Mouse (Mus musculus) heart, embryonic 15.5 days (tissue): ENCODE data around the gene Chst5. TPM values are rescaled to one million over a fixed set of nuclear protein-coding genes. Genes with fewer than 3 reads are reported as not detected.
A peak's percentile ranks its signal among the peaks of the same experiment; 100 is the strongest.

ENCODE experiments used
- ATAC-seq: fragments of 200-750 bp; cut with Nextera tagmentation; replicated peaks from 2 replicates; pipeline ENCODE4 v1.8.0; 2017; ENCODE audit warnings: low read depth, moderate TSS enrichment; ENCODE audit not compliant: insufficient number of reproducible peaks, insufficient read depth, low FRiP score
- H3K27ac ChIP-seq: fragments of 300-500 bp; sonication (generic); 2 replicates; pipeline ENCODE4 v1.5.1; 2015; ENCODE audit warnings: mild to moderate bottlenecking, inconsistent platforms
- H3K27me3 ChIP-seq: fragments of 300-500 bp; sonication (generic); 2 replicates; pipeline ENCODE4 v1.6.1; 2015; ENCODE audit warnings: inconsistent platforms
- H3K36me3 ChIP-seq: fragments of 300-500 bp; sonication (generic); 2 replicates; pipeline ENCODE4 v1.6.1; 2015; ENCODE audit warnings: mild to moderate bottlenecking, inconsistent platforms
- H3K4me1 ChIP-seq: fragments of 300-500 bp; sonication (generic); replicated peaks from 2 replicates; pipeline ENCODE4 v1.6.1; 2015; ENCODE audit warnings: inconsistent platforms
- H3K4me2 ChIP-seq: fragments of 300-500 bp; sonication (generic); 2 replicates; pipeline ENCODE4 v1.6.1; 2015; ENCODE audit warnings: inconsistent platforms, mild to moderate bottlenecking, moderate library complexity
- H3K4me3 ChIP-seq: fragments of 300-500 bp; sonication (generic); 2 replicates; pipeline ENCODE4 v1.5.1; 2015; ENCODE audit warnings: mild to moderate bottlenecking, inconsistent platforms
- H3K9ac ChIP-seq: fragments of 300-500 bp; sonication (generic); 2 replicates; pipeline ENCODE4 v1.6.1; 2015; ENCODE audit warnings: mild to moderate bottlenecking, inconsistent platforms
- H3K9me3 ChIP-seq: fragments of 300-500 bp; sonication (generic); replicated peaks from 2 replicates; pipeline ENCODE4 v1.6.1; 2016; ENCODE audit warnings: inconsistent platforms
- WGBS: fragments of 180-500 bp; shearing (Covaris S2); methylation state at CpG from one replicate; pipeline ENCODE4 v1.1.7; 2015; ENCODE audit warnings: mixed read lengths; 5-methylcytosine and 5-hydroxymethylcytosine counted together
- polyA plus RNA-seq: library from polyadenylated mRNA; unstranded; fragments of >200 nt; fragmentation: Nextera tagmentation; extraction: Ambion mirVana; gene quantifications from 2 replicates; pipeline ENCODE4 v1.2.1, GENCODE M21; 2015

Gene Chst5
- polyA plus RNA-seq: 0.23 and 1.1 TPM in 2 replicates

DNA sequence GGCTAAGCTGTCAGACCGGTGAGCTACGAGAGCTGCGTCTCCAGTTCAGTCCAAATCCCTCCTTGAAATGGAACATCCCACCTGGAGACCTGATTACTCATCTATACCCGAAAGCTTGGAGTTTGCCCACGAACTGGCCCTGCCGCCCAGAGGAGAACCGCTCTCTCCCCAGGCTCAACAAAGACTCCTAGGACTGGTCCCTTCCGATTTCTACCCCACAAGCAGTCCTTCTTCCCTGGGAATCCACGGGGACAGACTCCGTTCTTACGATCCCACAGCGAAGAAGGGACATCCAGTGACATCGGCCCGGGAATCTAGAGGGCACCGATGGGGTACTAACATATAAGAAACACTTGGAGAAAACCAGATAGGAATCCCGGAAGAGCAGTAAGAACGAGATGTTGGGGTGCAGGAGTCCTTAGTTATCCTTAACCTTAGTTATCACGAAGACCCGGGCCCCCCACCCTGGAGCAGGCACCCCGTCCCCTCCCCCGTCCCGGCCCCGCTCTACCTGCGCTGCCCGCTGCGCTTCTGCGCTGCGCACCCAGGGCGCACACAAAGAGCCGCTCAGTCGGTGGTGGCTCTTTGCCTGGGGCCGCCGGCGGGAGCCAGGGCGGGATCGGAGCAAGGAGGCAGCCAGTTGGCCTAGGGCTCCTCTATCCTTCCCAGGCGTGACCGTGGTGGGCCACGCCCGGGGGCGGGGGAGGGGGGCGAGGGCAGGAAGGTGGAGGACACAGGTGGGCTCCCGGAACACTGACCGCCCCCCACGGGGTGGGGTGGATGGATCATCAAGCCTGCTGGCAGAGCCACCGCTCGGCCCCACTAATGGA lies at the start of gene Chst5:
Gene Chst5 (minus strand): TSS at position 827 of the 830 bp plus-strand sequence.
- Histone ChIP-seq H3K9ac (peak within 1 kb of the TSS; percentile 20; the same call in 1 of the 2 replicates), H3K27ac (no peak within 1 kb of the TSS), H3K4me3 (peak within 1 kb of the TSS; percentile 40), H3K27me3 (peaks cover 36% of the 10 kb centered on the region), H3K4me2 (peak within 1 kb of the TSS; percentile 63), H3K9me3 (no peaks in the 10 kb centered on the region), H3K36me3 (no peaks in the 10 kb centered on the region), H3K4me1 (peaks cover 13% of the 10 kb centered on the region)
- 8% methylated on average over 47 of the region's 47 CpGs for WGBS
- no peak for ATAC-seq

DNA sequence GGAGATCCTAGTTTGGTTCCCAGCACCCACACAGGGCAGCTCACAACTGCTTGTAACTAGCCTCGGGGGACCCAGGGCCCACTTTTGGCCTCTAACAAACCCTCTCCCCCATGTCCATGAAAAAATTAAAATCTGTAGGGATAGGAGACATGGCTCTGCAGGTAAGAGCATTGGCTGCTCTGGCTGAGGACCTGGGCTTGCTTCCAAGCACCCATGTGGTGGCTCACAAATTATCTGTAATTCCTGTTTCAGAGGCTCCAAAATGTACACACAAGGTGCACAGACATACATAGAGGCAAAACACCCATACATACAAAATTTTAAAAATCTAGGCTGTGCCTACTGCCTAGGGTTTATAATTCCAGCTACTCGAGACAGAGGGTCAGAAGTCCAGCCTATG lies 47.0 kb upstream of the Chst5 start:
- WGBS: 86% methylated on average over 2 of the region's 2 CpGs
- Histone ChIP-seq H3K36me3 (peaks cover 36% of the 10 kb centered on the region), H3K27me3 (no peaks in the 10 kb centered on the region), H3K4me1 (peaks cover under 1% of the 10 kb centered on the region), H3K4me3 (no peak overlapping the region), H3K9ac (no peak overlapping the region), H3K27ac (no peak overlapping the region), H3K9me3 (no peaks in the 10 kb centered on the region), H3K4me2 (no peak overlapping the region)
- ATAC-seq: no peak

DNA sequence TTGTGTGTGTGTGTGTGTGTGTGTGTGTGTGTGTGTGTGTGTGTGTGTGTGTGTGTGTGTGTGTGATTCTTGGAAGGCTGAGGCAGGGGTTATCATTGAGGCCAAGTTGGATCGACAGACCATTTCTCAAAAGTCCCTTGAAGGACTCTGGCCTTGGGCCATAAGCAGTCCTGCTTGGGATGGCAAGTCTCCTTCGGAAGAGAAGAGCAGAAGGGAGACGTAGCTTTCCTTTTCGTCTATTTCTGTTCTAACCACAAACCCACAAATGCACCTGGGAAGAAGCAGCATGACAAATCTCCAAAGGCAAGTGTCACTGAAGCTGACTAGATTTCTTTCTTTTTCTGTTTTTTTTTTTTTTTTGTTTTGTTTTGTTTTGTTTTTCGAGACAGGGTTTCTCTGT lies 45.6 kb upstream of the Chst5 start:
- Histone ChIP-seq H3K4me3 (no peak overlapping the region), H3K4me1 (no peaks in the 10 kb centered on the region), H3K27me3 (no peaks in the 10 kb centered on the region), H3K9me3 (no peaks in the 10 kb centered on the region), H3K36me3 (peaks cover 36% of the 10 kb centered on the region), H3K27ac (no peak overlapping the region), H3K4me2 (no peak overlapping the region), H3K9ac (no peak overlapping the region)
- 72% methylated on average over 5 of the region's 5 CpGs for WGBS
- no peak for ATAC-seq

DNA sequence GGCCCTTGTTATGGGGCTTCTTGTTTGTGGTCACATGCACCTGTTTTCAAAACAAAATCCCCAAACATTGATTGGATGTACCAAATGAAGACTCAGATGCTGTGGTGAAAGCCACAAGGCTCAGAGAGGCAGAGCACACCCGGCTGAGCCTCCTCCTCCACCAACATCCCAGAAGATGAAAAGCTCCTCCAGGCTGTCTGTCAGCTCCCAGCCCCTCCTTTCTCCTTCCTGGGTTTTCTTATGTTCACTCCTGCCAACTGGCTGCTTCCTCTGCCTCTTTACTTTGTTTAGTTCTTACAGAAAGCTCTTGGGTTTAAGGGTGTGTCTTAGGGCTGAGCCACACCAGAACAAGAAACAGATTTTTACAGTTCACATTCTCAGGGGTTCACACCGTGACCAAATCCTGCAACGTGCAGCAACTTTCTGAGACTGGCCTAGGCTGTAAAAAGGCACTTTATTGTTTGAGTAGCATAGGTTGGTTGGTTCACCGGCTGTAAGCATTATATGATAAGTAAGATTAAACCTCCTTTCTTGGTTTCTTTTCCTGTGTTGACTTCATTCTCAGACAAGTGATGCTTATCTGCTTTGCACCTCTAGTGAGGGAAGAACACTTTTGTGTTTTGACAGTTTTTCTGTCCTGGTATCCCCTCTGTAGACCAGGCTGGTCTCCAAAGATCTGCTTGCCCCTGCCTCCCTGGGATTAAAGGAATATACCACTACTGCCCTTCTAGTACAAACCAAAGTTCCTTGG lies 44.8 kb upstream of the Chst5 start:
- Histone ChIP-seq H3K4me3 (no peak overlapping the region), H3K27me3 (no peaks in the 10 kb centered on the region), H3K9ac (no peak overlapping the region), H3K36me3 (peaks cover 37% of the 10 kb centered on the region), H3K4me1 (no peaks in the 10 kb centered on the region), H3K27ac (no peak overlapping the region), H3K4me2 (no peak overlapping the region), H3K9me3 (no peaks in the 10 kb centered on the region)
- ATAC-seq: no peak
- WGBS: 75% methylated on average over 4 of the region's 4 CpGs

DNA sequence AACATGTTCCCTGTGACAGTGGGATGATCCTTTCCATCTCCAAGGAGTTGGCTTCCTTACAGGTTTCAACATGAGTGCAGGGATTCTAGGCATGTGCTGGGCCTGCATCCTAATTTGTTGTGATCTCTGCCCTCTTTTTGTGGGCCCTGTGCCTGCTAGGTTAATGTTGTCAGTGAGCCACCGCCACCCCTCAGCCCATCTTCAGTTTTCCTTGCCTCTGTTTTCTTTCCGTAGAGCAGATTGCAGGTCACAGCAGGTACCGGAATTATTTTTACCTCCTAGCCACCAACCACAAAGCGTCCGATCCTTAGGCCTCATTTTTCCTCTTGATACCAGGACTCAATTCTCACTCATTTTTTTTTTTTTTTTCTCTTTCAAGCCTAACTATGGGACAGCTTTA lies 41.7 kb upstream of the Chst5 start:
- Histone ChIP-seq H3K27me3 (no peaks in the 10 kb centered on the region), H3K4me3 (no peak overlapping the region), H3K4me2 (no peak overlapping the region), H3K4me1 (no peaks in the 10 kb centered on the region), H3K9ac (no peak overlapping the region), H3K27ac (no peak overlapping the region), H3K36me3 (peaks cover 56% of the 10 kb centered on the region), H3K9me3 (no peaks in the 10 kb centered on the region)
- WGBS: 91% methylated on average over 5 of the region's 5 CpGs
- no peak for ATAC-seq

- no peak overlapping the region for H3K4me3 ChIP-seq
- H3K9ac ChIP-seq: no peak overlapping the region
- no peak overlapping the region for H3K27ac ChIP-seq
- no peak overlapping the region for H3K4me2 ChIP-seq
- 93% methylated on average over 7 of the region's 7 CpGs for WGBS
- H3K4me1 ChIP-seq: no peaks in the 10 kb centered on the region
- H3K9me3 ChIP-seq: no peaks in the 10 kb centered on the region
- H3K36me3 ChIP-seq: peaks cover 52% of the 10 kb centered on the region
- no peak for ATAC-seq
- H3K27me3 ChIP-seq: no peaks in the 10 kb centered on the region
Measured at GRCm38 (mm10) chr8:111951317-111951716, 41.1 kb upstream of the Chst5 start.

DNA sequence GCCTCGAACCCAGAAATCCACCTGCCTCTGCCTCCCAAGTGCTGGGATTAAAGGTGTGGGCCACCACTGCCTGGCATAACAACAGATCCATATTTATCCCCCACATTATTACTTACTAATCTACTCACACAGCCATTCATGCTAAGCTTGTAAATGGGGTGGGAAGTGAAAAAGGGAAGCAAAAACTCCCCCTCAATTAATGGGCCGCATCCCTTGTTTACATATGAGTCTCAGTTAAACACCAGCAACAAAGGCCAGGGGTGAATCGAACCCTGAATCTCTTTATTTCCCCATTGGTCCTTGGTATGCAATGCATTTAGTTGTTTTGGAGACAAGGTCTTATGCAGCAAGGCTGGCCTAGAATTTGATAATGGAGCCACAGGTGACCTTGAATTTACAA lies 40.6 kb upstream of the Chst5 start:
- no peak overlapping the region for H3K9ac ChIP-seq
- ATAC-seq: no peak
- no peaks in the 10 kb centered on the region for H3K4me1 ChIP-seq
- peaks cover 55% of the 10 kb centered on the region for H3K36me3 ChIP-seq
- H3K4me2 ChIP-seq: no peak overlapping the region
- 86% methylated on average over 3 of the region's 3 CpGs for WGBS
- H3K27me3 ChIP-seq: no peaks in the 10 kb centered on the region
- no peaks in the 10 kb centered on the region for H3K9me3 ChIP-seq
- no peak overlapping the region for H3K27ac ChIP-seq
- H3K4me3 ChIP-seq: no peak overlapping the region

- 88% methylated on average over 8 of the region's 8 CpGs for WGBS
- Histone ChIP-seq H3K4me1 (no peaks in the 10 kb centered on the region), H3K36me3 (peaks cover 56% of the 10 kb centered on the region)
Measured at GRCm38 (mm10) chr8:111947954-111948353, 37.7 kb upstream of the Chst5 start.

GRCm38 (mm10) chr8:111947144-111947543 lies 36.9 kb upstream of the Chst5 start:
- H3K36me3 ChIP-seq: peaks cover 60% of the 10 kb centered on the region
- peaks cover under 1% of the 10 kb centered on the region for H3K4me1 ChIP-seq
- no peak overlapping the region for H3K9ac ChIP-seq
- ATAC-seq: no peak
- H3K27ac ChIP-seq: no peak overlapping the region
- WGBS: 88% methylated on average over 2 of the region's 2 CpGs
- no peak overlapping the region for H3K4me3 ChIP-seq
- no peaks in the 10 kb centered on the region for H3K27me3 ChIP-seq
- H3K9me3 ChIP-seq: no peaks in the 10 kb centered on the region
- H3K4me2 ChIP-seq: no peak overlapping the region

More at GRCm38 (mm10) chr8:111947954-111948353, 37.7 kb upstream of the Chst5 start:
- no peak overlapping the region for H3K9ac ChIP-seq
- no peak overlapping the region for H3K27ac ChIP-seq
- no peak overlapping the region for H3K4me3 ChIP-seq
- ATAC-seq: no peak
- H3K4me2 ChIP-seq: no peak overlapping the region
- H3K27me3 ChIP-seq: no peaks in the 10 kb centered on the region
- H3K9me3 ChIP-seq: no peaks in the 10 kb centered on the region

GRCm38 (mm10) chr8:111943544-111943943 lies 33.3 kb upstream of the Chst5 start:
- Histone ChIP-seq H3K4me3 (no peak overlapping the region), H3K27ac (no peak overlapping the region), H3K9me3 (no peaks in the 10 kb centered on the region), H3K4me1 (peaks cover 19% of the 10 kb centered on the region), H3K9ac (no peak overlapping the region), H3K36me3 (peaks cover 47% of the 10 kb centered on the region), H3K4me2 (no peak overlapping the region), H3K27me3 (no peaks in the 10 kb centered on the region)
- 89% methylated on average over 2 of the region's 2 CpGs for WGBS
- no peak for ATAC-seq

- Histone ChIP-seq H3K36me3 (peaks cover 30% of the 10 kb centered on the region), H3K27ac (peak overlapping the region; percentile 79), H3K4me3 (peak overlapping the region; percentile 98), H3K9ac (peak overlapping the region; percentile 86), H3K9me3 (no peaks in the 10 kb centered on the region), H3K27me3 (no peaks in the 10 kb centered on the region), H3K4me1 (peaks cover 19% of the 10 kb centered on the region), H3K4me2 (peak overlapping the region; percentile 92)
- under 1% methylated on average over 23 of the region's 23 CpGs for WGBS
- ATAC-seq: peak; percentile 23; the same call in 1 of the 2 replicates
Measured at GRCm38 (mm10) chr8:111941101-111941454, 30.8 kb upstream of the Chst5 start.
